Mouse (Mus musculus): ENCODE measurements around the gene 1700025G04Rik. TPM values are rescaled to one million over a fixed set of nuclear protein-coding genes. Genes with fewer than 3 reads are reported as not detected.

The 1700025G04Rik gene
- polyA plus RNA-seq, 1 experiment from 2014 or later, result 8.7 TPM

- Histone ChIP-seq H3K9me3 (ENCODE audit: control insufficient read depth, low read length) (no peaks in the 10 kb centered on the region), H3K27me3 (replicated peaks; ENCODE audit: control insufficient read depth, insufficient read depth, low read length) (no peaks in the 10 kb centered on the region), H3K4me2 (no peak overlapping the region), H3K4me1 (replicated peaks; ENCODE audit: control insufficient read depth, insufficient read depth, low read length) (0 out of 2 replicates have a peak, but pooled peaks cover 2% of the 10 kb centered on the region), H3K27ac (ENCODE audit: low read depth, low read length) (no peak overlapping the region), H3K36me3 (ENCODE audit: control insufficient read depth, insufficient read depth, low read length) (no peaks in the 10 kb centered on the region), H3K9ac (ENCODE audit: low read depth, low read length) (no peak overlapping the region), H3K4me3 (ENCODE audit: low read depth, low read length) (no peak overlapping the region)
- 86% methylated on average over 5 of the region's 5 CpGs for WGBS
- ATAC-seq (replicated peaks; ENCODE audit: low FRiP score), result no peak
- no peak for DNase-seq (ENCODE audit: low spot score)
Measured at GRCm38 (mm10) chr1:152000461-152000860, 89.5 kb downstream of the 1700025G04Rik start.

DNA sequence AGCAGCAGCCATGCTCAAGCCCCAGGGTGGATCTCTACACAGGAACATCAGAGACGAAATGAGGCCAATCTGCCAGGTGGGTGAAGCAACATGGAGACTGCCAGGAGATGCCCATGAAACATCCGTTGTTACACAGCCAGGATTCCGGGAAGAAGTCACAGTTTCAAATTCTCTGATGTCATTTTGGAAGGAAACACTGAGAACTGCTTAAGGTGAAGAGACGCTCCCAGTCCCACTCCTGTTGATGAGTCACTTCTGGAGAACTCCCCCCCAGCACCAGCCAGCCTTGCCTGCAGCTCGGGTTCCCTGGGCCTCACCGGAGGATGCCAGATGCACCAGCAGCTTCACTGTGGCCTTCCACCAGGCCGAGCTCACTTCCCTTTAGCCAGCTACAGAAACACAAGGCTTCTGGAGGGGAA is 90.5 kb downstream of the 1700025G04Rik start:
- no peaks in the 10 kb centered on the region for H3K36me3 ChIP-seq (ENCODE audit: control insufficient read depth, insufficient read depth, low read length)
- H3K4me2 ChIP-seq, result no peak overlapping the region
- H3K9me3 ChIP-seq (ENCODE audit: control insufficient read depth, low read length), result no peaks in the 10 kb centered on the region
- no peak overlapping the region for H3K9ac ChIP-seq (ENCODE audit: low read depth, low read length)
- H3K27me3 ChIP-seq (replicated peaks; ENCODE audit: control insufficient read depth, insufficient read depth, low read length), result no peaks in the 10 kb centered on the region
- ATAC-seq (replicated peaks; ENCODE audit: low FRiP score), result no peak
- WGBS, result 55% methylated on average over 7 of the region's 7 CpGs
- H3K4me1 ChIP-seq (replicated peaks; ENCODE audit: control insufficient read depth, insufficient read depth, low read length), result 0 out of 2 replicates have a peak, but pooled peaks cover 2% of the 10 kb centered on the region
- DNase-seq (ENCODE audit: low spot score), result no peak
- H3K27ac ChIP-seq (ENCODE audit: low read depth, low read length), result no peak overlapping the region
- no peak overlapping the region for H3K4me3 ChIP-seq (ENCODE audit: low read depth, low read length)

DNA sequence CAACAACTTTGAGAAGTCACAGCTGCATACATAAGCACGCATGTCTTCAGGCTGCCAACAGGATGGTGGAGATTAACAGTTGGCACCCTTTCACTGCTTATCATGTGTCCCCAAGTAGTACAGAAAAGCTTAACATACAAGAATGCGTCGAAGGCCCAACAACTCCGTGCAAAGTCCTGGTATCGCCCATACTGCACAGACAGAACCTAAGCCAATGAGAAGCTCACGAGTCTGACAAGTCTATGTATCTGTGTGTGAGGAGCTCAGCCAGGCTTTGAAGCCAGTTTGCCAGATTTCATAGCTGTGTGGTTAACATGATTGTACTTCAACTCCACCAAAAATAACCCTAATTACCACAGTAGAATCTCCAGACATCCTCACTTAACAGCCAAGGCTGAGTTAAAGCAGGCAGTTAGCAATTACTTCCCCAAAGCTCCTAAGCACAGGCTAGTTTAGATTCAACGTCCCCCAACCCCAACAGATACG is 91.2 kb downstream of the 1700025G04Rik start:
- Histone ChIP-seq H3K4me1 (replicated peaks; ENCODE audit: control insufficient read depth, insufficient read depth, low read length) (0 out of 2 replicates have a peak, but pooled peaks cover 2% of the 10 kb centered on the region), H3K9ac (ENCODE audit: low read depth, low read length) (no peak overlapping the region), H3K36me3 (ENCODE audit: control insufficient read depth, insufficient read depth, low read length) (no peaks in the 10 kb centered on the region), H3K27ac (ENCODE audit: low read depth, low read length) (no peak overlapping the region), H3K4me2 (no peak overlapping the region), H3K4me3 (ENCODE audit: low read depth, low read length) (no peak overlapping the region), H3K9me3 (ENCODE audit: control insufficient read depth, low read length) (no peaks in the 10 kb centered on the region), H3K27me3 (replicated peaks; ENCODE audit: control insufficient read depth, insufficient read depth, low read length) (no peaks in the 10 kb centered on the region)
- ATAC-seq (replicated peaks; ENCODE audit: low FRiP score), result no peak
- DNase-seq (ENCODE audit: low spot score), result no peak
- 67% methylated on average over 8 of the region's 8 CpGs for WGBS

DNA sequence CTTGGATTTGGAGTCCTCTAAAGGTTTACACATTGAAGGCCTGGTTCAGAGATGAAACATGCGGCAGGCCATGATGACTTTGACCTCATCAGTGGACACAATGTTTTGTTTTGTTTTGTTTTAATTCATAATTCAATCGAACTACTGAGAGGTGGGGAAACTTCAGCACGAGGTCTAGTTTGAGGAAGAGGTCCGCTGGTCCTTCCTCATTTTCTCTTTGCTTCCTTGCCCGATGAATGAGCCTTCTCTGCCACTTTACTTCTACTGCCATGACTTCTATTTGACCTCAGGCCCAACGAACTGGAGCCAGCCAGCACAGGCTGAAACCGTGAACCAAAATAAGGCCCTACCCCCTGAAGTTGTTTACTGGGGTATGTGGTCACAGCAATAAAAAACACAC is 92.3 kb downstream of the 1700025G04Rik start:
- H3K27me3 ChIP-seq (replicated peaks; ENCODE audit: control insufficient read depth, insufficient read depth, low read length), result no peaks in the 10 kb centered on the region
- WGBS, result 62% methylated on average over 7 of the region's 7 CpGs
- ATAC-seq (replicated peaks; ENCODE audit: low FRiP score), result no peak

GRCm38 (mm10) chr1:151995948-151996697 is 93.8 kb downstream of the 1700025G04Rik start:
- no peak overlapping the region for H3K27ac ChIP-seq (ENCODE audit: low read depth, low read length)
- 72% methylated on average over 10 of the region's 10 CpGs for WGBS
- H3K9ac ChIP-seq (ENCODE audit: low read depth, low read length), result no peak overlapping the region
- no peaks in the 10 kb centered on the region for H3K27me3 ChIP-seq (replicated peaks; ENCODE audit: control insufficient read depth, insufficient read depth, low read length)
- H3K4me2 ChIP-seq, result no peak overlapping the region
- DNase-seq (ENCODE audit: low spot score) (no peak), ATAC-seq (replicated peaks; ENCODE audit: low FRiP score) (no peak)
- 0 out of 2 replicates have a peak, but pooled peaks cover 2% of the 10 kb centered on the region for H3K4me1 ChIP-seq (replicated peaks; ENCODE audit: control insufficient read depth, insufficient read depth, low read length)
- peaks cover 3% of the 10 kb centered on the region; the same call in 1 of the 2 replicates for H3K9me3 ChIP-seq (ENCODE audit: control insufficient read depth, low read length)
- no peak overlapping the region for H3K4me3 ChIP-seq (ENCODE audit: low read depth, low read length)
- no peaks in the 10 kb centered on the region for H3K36me3 ChIP-seq (ENCODE audit: control insufficient read depth, insufficient read depth, low read length)

More for the DNA sequence above, 92.3 kb downstream of the 1700025G04Rik start:
- Histone ChIP-seq H3K9ac (ENCODE audit: low read depth, low read length) (no peak overlapping the region), H3K9me3 (ENCODE audit: control insufficient read depth, low read length) (no peaks in the 10 kb centered on the region), H3K4me1 (replicated peaks; ENCODE audit: control insufficient read depth, insufficient read depth, low read length) (0 out of 2 replicates have a peak, but pooled peaks cover 2% of the 10 kb centered on the region), H3K4me2 (no peak overlapping the region), H3K27ac (ENCODE audit: low read depth, low read length) (no peak overlapping the region), H3K4me3 (ENCODE audit: low read depth, low read length) (no peak overlapping the region), H3K36me3 (ENCODE audit: control insufficient read depth, insufficient read depth, low read length) (no peaks in the 10 kb centered on the region)
- no peak for DNase-seq (ENCODE audit: low spot score)

DNA sequence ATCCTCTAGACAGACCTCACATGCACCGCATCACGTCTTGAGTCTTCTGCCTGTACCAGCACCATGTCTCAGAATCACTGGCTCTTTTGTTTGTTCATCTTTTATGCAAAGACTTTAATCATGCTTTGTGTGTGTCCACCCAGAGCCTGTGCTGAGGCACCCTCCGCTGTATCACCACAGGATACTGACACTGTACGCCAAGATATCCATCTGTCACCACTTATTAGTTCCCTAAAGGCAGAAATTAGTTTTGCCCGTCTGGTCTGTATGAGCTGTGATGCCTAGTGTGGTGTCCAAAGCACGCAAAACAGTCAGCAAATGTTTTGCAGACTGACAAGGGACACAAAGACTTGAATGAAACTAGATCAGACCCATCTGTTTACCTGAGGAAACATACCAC is 95.7 kb downstream of the 1700025G04Rik start:
- DNase-seq (ENCODE audit: low spot score) (no peak), ATAC-seq (replicated peaks; ENCODE audit: low FRiP score) (no peak)
- Histone ChIP-seq H3K9ac (ENCODE audit: low read depth, low read length) (no peak overlapping the region), H3K36me3 (ENCODE audit: control insufficient read depth, insufficient read depth, low read length) (no peaks in the 10 kb centered on the region), H3K27me3 (replicated peaks; ENCODE audit: control insufficient read depth, insufficient read depth, low read length) (no peaks in the 10 kb centered on the region), H3K4me2 (no peak overlapping the region), H3K4me1 (replicated peaks; ENCODE audit: control insufficient read depth, insufficient read depth, low read length) (no peaks in the 10 kb centered on the region; the same call in 1 of the 2 replicates), H3K9me3 (ENCODE audit: control insufficient read depth, low read length) (peaks cover 3% of the 10 kb centered on the region; the same call in 1 of the 2 replicates), H3K4me3 (ENCODE audit: low read depth, low read length) (no peak overlapping the region), H3K27ac (ENCODE audit: low read depth, low read length) (no peak overlapping the region)
- 86% methylated on average over 6 of the region's 6 CpGs for WGBS

- Histone ChIP-seq H3K27ac (ENCODE audit: low read depth, low read length) (no peak overlapping the region), H3K4me3 (ENCODE audit: low read depth, low read length) (no peak overlapping the region), H3K9me3 (ENCODE audit: control insufficient read depth, low read length) (peaks cover 3% of the 10 kb centered on the region; the same call in 1 of the 2 replicates), H3K4me2 (no peak overlapping the region), H3K4me1 (replicated peaks; ENCODE audit: control insufficient read depth, insufficient read depth, low read length) (no peaks in the 10 kb centered on the region; the same call in 1 of the 2 replicates), H3K36me3 (ENCODE audit: control insufficient read depth, insufficient read depth, low read length) (no peaks in the 10 kb centered on the region), H3K27me3 (replicated peaks; ENCODE audit: control insufficient read depth, insufficient read depth, low read length) (no peaks in the 10 kb centered on the region), H3K9ac (ENCODE audit: low read depth, low read length) (no peak overlapping the region)
- DNase-seq (ENCODE audit: low spot score), result no peak
- ATAC-seq (replicated peaks; ENCODE audit: low FRiP score), result no peak
- 87% methylated on average over 4 of the region's 4 CpGs for WGBS
Measured at GRCm38 (mm10) chr1:151991505-151991904, 98.4 kb downstream of the 1700025G04Rik start.

- no peaks in the 10 kb centered on the region; the same call in 1 of the 2 replicates for H3K4me1 ChIP-seq (replicated peaks; ENCODE audit: control insufficient read depth, insufficient read depth, low read length)
- DNase-seq (ENCODE audit: low spot score) (no peak), ATAC-seq (replicated peaks; ENCODE audit: low FRiP score) (no peak)
- no peaks in the 10 kb centered on the region for H3K36me3 ChIP-seq (ENCODE audit: control insufficient read depth, insufficient read depth, low read length)
- no peak overlapping the region for H3K9ac ChIP-seq (ENCODE audit: low read depth, low read length)
- H3K27me3 ChIP-seq (replicated peaks; ENCODE audit: control insufficient read depth, insufficient read depth, low read length), result no peaks in the 10 kb centered on the region
- no peak overlapping the region for H3K4me3 ChIP-seq (ENCODE audit: low read depth, low read length)
- 58% methylated on average over 4 of the region's 4 CpGs for WGBS
- H3K4me2 ChIP-seq, result no peak overlapping the region
- H3K27ac ChIP-seq (ENCODE audit: low read depth, low read length), result no peak overlapping the region
- peaks cover 3% of the 10 kb centered on the region; the same call in 1 of the 2 replicates for H3K9me3 ChIP-seq (ENCODE audit: control insufficient read depth, low read length)
Measured at GRCm38 (mm10) chr1:151990615-151991014, 99.3 kb downstream of the 1700025G04Rik start.

Measured in liver, embryonic 11.5 days (tissue).